ENCODE assay signal across 8 mouse cellular contexts in genomic region chr16:90385688-90386513, GRCm38 (mm10). TPM values are rescaled to one million over a fixed set of nuclear protein-coding genes. Genes with fewer than 3 reads are reported as not detected.
A peak's percentile ranks its signal among the peaks of the same experiment; 100 is the strongest.
DNase-seq lines count a peak whose midpoint lies in the region; ATAC-seq and TF ChIP-seq lines count a peak whose summit lies in the region.

Gene Hunk, plus strand, starts transcription at chr16:90386013.

- no peak for DNase-seq in spleen, adult 2 months (ENCODE audit: low read depth in 1 of 2, low spot score in 2 of 2)
- DNase-seq in spleen, postnatal 14 days (ENCODE audit: low spot score in 2 of 2), result no peak
- DNase-seq in forebrain, embryonic 11.5 days (ENCODE audit: low spot score), result peak; percentile 91
- peak; percentile 66 for DNase-seq in heart, postnatal 0 days (ENCODE audit: low spot score)
- DNase-seq in kidney, postnatal 25 days, result peak; percentile 58 to 76
- peak; percentile 55 for DNase-seq in ovary, postnatal 14 days (ENCODE audit: low spot score)
- peak; percentile 66 for DNase-seq in urinary bladder, postnatal 14 days (ENCODE audit: low spot score)

- H3K27ac ChIP-seq in spleen, adult 2 months (ENCODE audit: insufficient read depth, low read length), result no peak within 1 kb of the TSS
- H3K27ac ChIP-seq in forebrain, embryonic 11.5 days (ENCODE audit: low read depth, low read length), result peak within 1 kb of the TSS; percentile 97
- peak within 1 kb of the TSS; percentile 80 for H3K27ac ChIP-seq in heart, postnatal 0 days (ENCODE audit: low read depth)
- peak within 1 kb of the TSS; percentile 65 for H3K27ac ChIP-seq in liver, embryonic 16.5 days (ENCODE audit: low read length)

- ATAC-seq in forebrain, embryonic 11.5 days (replicated peaks; ENCODE audit: low FRiP score), result peak; percentile 80
- peak; percentile 83 for ATAC-seq in heart, postnatal 0 days (ENCODE audit: insufficient read depth, low read depth)
- peak; percentile 82 for ATAC-seq in liver, embryonic 16.5 days (ENCODE audit: low read depth)

- no peak for TF ChIP-seq POLR2A in spleen, adult 2 months (IDR thresholded peaks at IDR 0.05; ENCODE audit: low read depth, low read length)

- no peaks in the 10 kb centered on the region for H3K36me3 ChIP-seq in spleen, adult 2 months (ENCODE audit: control insufficient read depth, insufficient read depth, low read length)
- H3K36me3 ChIP-seq in forebrain, embryonic 11.5 days (ENCODE audit: control insufficient read depth, insufficient read depth, low read length), result peaks cover 2% of the 10 kb centered on the region
- H3K36me3 ChIP-seq in heart, postnatal 0 days (replicated peaks; ENCODE audit: control insufficient read depth, insufficient read depth, low read length), result no peaks in the 10 kb centered on the region
- H3K36me3 ChIP-seq in liver, embryonic 16.5 days (ENCODE audit: control insufficient read depth, insufficient read depth), result no peaks in the 10 kb centered on the region

- peaks cover 5% of the 10 kb centered on the region; the same call in 1 of the 2 replicates for H3K4me1 ChIP-seq in spleen, adult 2 months (ENCODE audit: control insufficient read depth, insufficient read depth, insufficient read length)
- peaks cover 5% of the 10 kb centered on the region; the same call in 1 of the 2 replicates for H3K4me1 ChIP-seq in forebrain, embryonic 11.5 days (replicated peaks; ENCODE audit: control insufficient read depth, insufficient read depth, low read length)
- peaks cover 27% of the 10 kb centered on the region for H3K4me1 ChIP-seq in heart, postnatal 0 days (ENCODE audit: control insufficient read depth, insufficient read depth)
- H3K4me1 ChIP-seq in liver, embryonic 16.5 days (ENCODE audit: control insufficient read depth, low read depth, low read length), result no peaks in the 10 kb centered on the region

- H3K9me3 ChIP-seq in forebrain, embryonic 11.5 days (ENCODE audit: control insufficient read depth, low read length), result no peaks in the 10 kb centered on the region; the same call in 1 of the 2 replicates
- H3K9me3 ChIP-seq in heart, postnatal 0 days (replicated peaks; ENCODE audit: control insufficient read depth, low read length), result no peaks in the 10 kb centered on the region
- H3K9me3 ChIP-seq in liver, embryonic 16.5 days (replicated peaks; ENCODE audit: control insufficient read depth, low read length), result no peaks in the 10 kb centered on the region

- H3K9ac ChIP-seq in forebrain, embryonic 11.5 days (ENCODE audit: low read length), result peak within 1 kb of the TSS; percentile 97
- peak within 1 kb of the TSS; percentile 81 for H3K9ac ChIP-seq in heart, postnatal 0 days (replicated peaks; ENCODE audit: low read depth, low read length)
- peak within 1 kb of the TSS; percentile 51 for H3K9ac ChIP-seq in liver, embryonic 16.5 days (ENCODE audit: low read depth, low read length)

- H3K4me3 ChIP-seq in spleen, adult 2 months (ENCODE audit: extremely low read depth, insufficient read depth, insufficient read length), result peak within 1 kb of the TSS; percentile 41
- peak within 1 kb of the TSS; percentile 91 for H3K4me3 ChIP-seq in forebrain, embryonic 11.5 days (ENCODE audit: low read depth, low read length)
- H3K4me3 ChIP-seq in heart, postnatal 0 days (ENCODE audit: low read depth, low read length), result peak within 1 kb of the TSS; percentile 84
- H3K4me3 ChIP-seq in liver, embryonic 16.5 days (ENCODE audit: low read depth, low read length), result peak within 1 kb of the TSS; percentile 61

- TF ChIP-seq CTCF in spleen, adult 2 months (IDR thresholded peaks at IDR 0.05; ENCODE audit: extremely low read depth, insufficient read depth, insufficient read length, insufficient replicate concordance), result no peak
- TF ChIP-seq CTCF in heart, postnatal 0 days (IDR thresholded peaks at IDR 0.05; ENCODE audit: low read depth), result no peak

- WGBS in spleen, adult 2 months, result 1% methylated on average over 93 of the region's 101 CpGs
- under 1% methylated on average over 93 of the region's 101 CpGs for WGBS in forebrain, embryonic 11.5 days
- under 1% methylated on average over 78 of the region's 101 CpGs for WGBS in heart, postnatal 0 days
- WGBS in liver, embryonic 16.5 days (ENCODE audit: insufficient replicate concordance), result 0% methylated on average over 77 of the region's 101 CpGs

- H3K27me3 ChIP-seq in spleen, adult 2 months (ENCODE audit: control insufficient read depth, insufficient read depth, low read length), result peaks cover 21% of the 10 kb centered on the region
- no peaks in the 10 kb centered on the region; the same call in 1 of the 2 replicates for H3K27me3 ChIP-seq in forebrain, embryonic 11.5 days (ENCODE audit: control insufficient read depth, insufficient read depth, low read length)
- no peaks in the 10 kb centered on the region for H3K27me3 ChIP-seq in heart, postnatal 0 days (ENCODE audit: control insufficient read depth, insufficient read depth, low read length)
- H3K27me3 ChIP-seq in liver, embryonic 16.5 days (ENCODE audit: control insufficient read depth, insufficient read depth, low read depth, low read length), result peaks cover 30% of the 10 kb centered on the region

- peak within 1 kb of the TSS; percentile 55 for H3K4me2 ChIP-seq in forebrain, embryonic 11.5 days (ENCODE audit: low read depth, low read length, severe bottlenecking)
- peak within 1 kb of the TSS; percentile 98 for H3K4me2 ChIP-seq in heart, postnatal 0 days (ENCODE audit: low read depth, low read length)
- peak within 1 kb of the TSS; percentile 54 for H3K4me2 ChIP-seq in liver, embryonic 16.5 days (ENCODE audit: low read depth, low read length)

- no peak for TF ChIP-seq EP300 in heart, postnatal 0 days (IDR thresholded peaks at IDR 0.05; ENCODE audit: low read depth)

RNA-seq across cellular contexts. Expression of gene Hunk, which starts in this region (rescaled TPM):
- polyA plus RNA-seq in spleen, adult 2 months (2012; rRNA removed), result 0.29 and 0.40 TPM in 2 replicates
- 17.6 and 19.1 TPM in 2 replicates for polyA plus RNA-seq in forebrain, embryonic 11.5 days (2014; fragmentation: Nextera tagmentation; extraction: Ambion mirVana)
- 3.3 and 7.7 TPM in 2 replicates for total RNA-seq in heart, postnatal 0 days (2014; rRNA removed; ENCODE audit: low replicate concordance)
- polyA plus RNA-seq in heart, postnatal 0 days (2015; fragmentation: Nextera tagmentation; extraction: Ambion mirVana), result 1.4 and 1.6 TPM in 2 replicates
- 1.3 TPM in 2 replicates for polyA plus RNA-seq in liver, embryonic 16.5 days (2015; fragmentation: Nextera tagmentation; extraction: Ambion mirVana)

Comparison
In these comparisons a context has a peak if more than half of its experiments do, and no peak if none do; other contexts are left out.
1. DNase-seq: peak in forebrain, embryonic 11.5 days (single experiment), heart, postnatal 0 days (single experiment), kidney, postnatal 25 days (2 of 2), ovary, postnatal 14 days (single experiment) and urinary bladder, postnatal 14 days (single experiment); none in spleen, adult 2 months (0 of 2) and spleen, postnatal 14 days (0 of 2).
2. H3K4me3 ChIP-seq: peak in every context shown above with its lines; median percentile 91 in forebrain, embryonic 11.5 days; 84 in heart, postnatal 0 days; 61 in liver, embryonic 16.5 days; 41 in spleen, adult 2 months.
3. Peak in every context shown above with its lines, with median percentiles within 50 percentile points of each other: ATAC-seq, H3K4me2 ChIP-seq and H3K9ac ChIP-seq.